Mouse (Mus musculus): ENCODE data around the gene Pabpn1l. TPM values are rescaled to one million over a fixed set of nuclear protein-coding genes. Genes with fewer than 3 reads are reported as not detected.

Gene Pabpn1l
- not detected in 2 replicates for polyA plus RNA-seq (2012; ENCODE audit: insufficient read depth, insufficient read length, missing spikeins)

DNA sequence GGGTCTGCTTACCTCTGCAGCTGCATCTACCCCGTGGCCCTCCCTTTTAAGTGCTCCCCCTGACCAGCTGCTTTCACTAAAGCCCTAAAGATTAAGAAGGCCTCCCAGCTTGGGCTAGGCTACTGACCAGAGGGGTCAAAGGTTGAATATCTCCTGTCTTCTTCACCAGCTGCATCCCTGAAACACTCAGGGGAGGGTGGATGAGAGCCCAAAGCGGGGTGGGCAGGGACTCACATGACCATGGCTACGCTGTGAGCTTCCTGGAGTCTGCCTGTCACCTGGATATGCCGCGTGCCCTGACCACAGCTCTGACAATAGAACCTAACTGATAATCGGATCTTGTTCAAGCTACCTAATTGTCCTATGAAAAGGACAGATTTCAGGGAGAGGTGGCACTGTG lies at the start of gene Pabpn1l:
Pabpn1l (minus strand) TSS at position 13 of the 400 bp plus-strand sequence.
- Histone ChIP-seq H3K27ac (ENCODE audit: insufficient read depth, low read depth, low read length) (no peak within 1 kb of the TSS), H3K4me1 (ENCODE audit: control insufficient read depth, insufficient read depth, low read length) (no peaks in the 10 kb centered on the region), H3K4me3 (ENCODE audit: insufficient read depth, low read length) (no peak within 1 kb of the TSS)
- TF ChIP-seq CTCF (IDR thresholded peaks at IDR 0.05; ENCODE audit: low read depth, low read length) (no peak), POLR2A (IDR thresholded peaks at IDR 0.05; ENCODE audit: borderline replicate concordance, low read depth, low read length) (no peak)

DNA sequence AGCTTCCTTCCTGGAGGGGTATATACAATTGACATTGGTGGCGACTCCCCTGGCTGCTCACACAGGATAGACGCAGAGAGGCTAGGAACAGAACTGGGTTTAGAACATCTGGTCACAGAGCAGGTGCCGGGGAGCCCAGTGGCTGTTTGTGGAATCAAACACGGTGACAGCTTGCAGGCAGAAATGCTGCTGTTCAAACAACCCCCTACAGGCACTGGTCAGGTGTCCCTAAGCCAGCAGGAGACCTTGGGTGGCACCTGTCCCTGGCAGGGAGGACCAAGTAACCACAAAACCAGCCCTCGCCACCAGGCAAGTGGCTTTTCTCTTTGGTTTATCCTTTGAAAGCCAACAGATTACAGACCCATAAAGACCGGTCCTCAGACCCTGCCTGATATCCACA lies 49.4 kb upstream of the Pabpn1l start:
- TF ChIP-seq POLR2A (IDR thresholded peaks at IDR 0.05; ENCODE audit: borderline replicate concordance, low read depth, low read length) (no peak), CTCF (IDR thresholded peaks at IDR 0.05; ENCODE audit: low read depth, low read length) (no peak)
- H3K4me1 ChIP-seq (ENCODE audit: control insufficient read depth, insufficient read depth, low read length) = peaks cover 3% of the 10 kb centered on the region
- no peak overlapping the region for H3K4me3 ChIP-seq (ENCODE audit: insufficient read depth, low read length)
- H3K27ac ChIP-seq (ENCODE audit: insufficient read depth, low read depth, low read length) = no peak overlapping the region

DNA sequence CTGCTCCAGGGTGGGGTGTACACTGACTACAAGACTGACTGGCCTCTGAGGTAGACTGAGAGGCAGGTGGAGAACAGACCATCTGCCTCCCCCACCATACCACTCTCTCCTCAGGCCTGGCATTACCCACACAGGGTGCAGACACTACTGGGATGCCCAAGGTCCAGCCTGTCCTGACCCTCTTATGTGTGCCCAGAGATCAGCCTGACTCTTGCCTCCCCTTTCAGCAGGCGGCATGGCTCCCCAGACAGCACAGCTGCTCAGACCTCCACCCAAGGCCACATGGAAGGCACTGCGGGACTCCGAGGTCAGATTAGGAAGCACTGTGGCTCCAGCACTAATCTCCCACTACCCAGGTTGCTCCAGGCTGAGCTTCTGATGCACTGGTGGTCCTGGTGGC lies 48.2 kb upstream of the Pabpn1l start:
- H3K4me1 ChIP-seq (ENCODE audit: control insufficient read depth, insufficient read depth, low read length) = peaks cover 13% of the 10 kb centered on the region

DNA sequence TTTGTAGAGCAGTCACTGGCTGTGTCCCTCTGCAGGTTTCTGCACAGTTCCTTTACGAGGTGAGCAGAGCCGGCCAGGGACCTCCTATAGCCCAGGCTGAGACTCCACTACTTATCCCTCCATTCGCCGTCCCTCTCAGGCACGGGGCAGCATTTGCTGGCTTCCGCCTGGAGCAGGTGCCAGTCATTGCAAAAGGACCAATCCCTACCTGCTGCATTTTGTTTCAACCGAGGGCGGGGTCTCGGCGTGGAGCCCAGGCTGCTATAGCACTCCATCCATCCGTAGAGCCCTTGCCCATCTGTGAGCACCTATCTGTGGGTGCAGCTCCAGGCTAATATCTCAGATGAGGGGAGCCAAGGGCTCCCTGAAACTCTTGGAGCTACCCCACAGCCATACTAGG lies 47.5 kb upstream of the Pabpn1l start:
- Histone ChIP-seq H3K4me1 (ENCODE audit: control insufficient read depth, insufficient read depth, low read length) (peaks cover 15% of the 10 kb centered on the region), H3K27ac (ENCODE audit: insufficient read depth, low read depth, low read length) (no peak overlapping the region), H3K4me3 (ENCODE audit: insufficient read depth, low read length) (no peak overlapping the region)
- TF ChIP-seq POLR2A (IDR thresholded peaks at IDR 0.05; ENCODE audit: borderline replicate concordance, low read depth, low read length) = no peak
- TF ChIP-seq CTCF (IDR thresholded peaks at IDR 0.05; ENCODE audit: low read depth, low read length) = no peak

More for the DNA sequence above, 48.2 kb upstream of the Pabpn1l start:
- TF ChIP-seq POLR2A (IDR thresholded peaks at IDR 0.05; ENCODE audit: borderline replicate concordance, low read depth, low read length) (no peak), CTCF (IDR thresholded peaks at IDR 0.05; ENCODE audit: low read depth, low read length) (no peak)
- Histone ChIP-seq H3K27ac (ENCODE audit: insufficient read depth, low read depth, low read length) (no peak overlapping the region), H3K4me3 (ENCODE audit: insufficient read depth, low read length) (no peak overlapping the region)

DNA sequence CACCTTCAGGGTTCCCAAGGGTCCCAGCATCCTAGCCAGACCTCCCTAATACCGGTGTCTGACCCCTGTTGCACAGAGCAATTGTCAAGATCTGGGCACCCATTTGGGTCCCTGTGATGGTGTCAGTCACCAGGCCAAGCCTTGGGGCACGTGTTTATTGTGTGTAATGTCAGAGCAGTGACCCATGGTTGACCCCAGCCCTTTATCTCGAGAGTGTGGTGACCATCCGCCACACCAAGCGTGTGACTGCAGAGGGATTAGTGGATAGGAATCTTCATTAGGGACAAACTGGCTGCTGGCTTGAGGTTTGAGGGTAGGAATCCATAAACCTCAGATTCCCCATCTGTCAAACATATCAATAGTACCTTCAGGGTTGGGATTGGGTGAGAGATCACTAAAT lies 46.8 kb upstream of the Pabpn1l start:
- no peak overlapping the region for H3K27ac ChIP-seq (ENCODE audit: insufficient read depth, low read depth, low read length)
- no peak for TF ChIP-seq CTCF (IDR thresholded peaks at IDR 0.05; ENCODE audit: low read depth, low read length)
- no peak for TF ChIP-seq POLR2A (IDR thresholded peaks at IDR 0.05; ENCODE audit: borderline replicate concordance, low read depth, low read length)
- peaks cover 19% of the 10 kb centered on the region for H3K4me1 ChIP-seq (ENCODE audit: control insufficient read depth, insufficient read depth, low read length)
- H3K4me3 ChIP-seq (ENCODE audit: insufficient read depth, low read length) = no peak overlapping the region

DNA sequence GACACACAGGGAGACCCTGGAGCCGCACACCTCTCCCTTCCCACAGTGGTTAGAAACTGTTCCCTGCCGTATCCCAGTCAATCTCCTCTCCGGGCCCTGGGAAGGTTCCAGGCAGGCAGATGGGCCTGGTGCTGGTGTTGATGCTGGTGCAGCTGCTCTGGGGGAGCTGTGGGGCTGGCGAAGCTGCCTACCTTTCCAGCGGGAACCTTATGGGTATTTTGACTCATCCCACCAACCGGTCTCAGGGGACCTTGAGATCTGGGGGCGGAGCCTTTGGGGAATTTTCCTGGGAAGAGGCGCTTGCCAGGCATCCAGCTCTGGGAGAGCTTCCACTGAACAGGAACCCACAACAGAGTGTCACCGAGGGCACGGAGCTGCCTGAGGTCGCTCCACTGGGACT lies 45.3 kb upstream of the Pabpn1l start:
- TF ChIP-seq CTCF (IDR thresholded peaks at IDR 0.05; ENCODE audit: low read depth, low read length) (no peak), POLR2A (IDR thresholded peaks at IDR 0.05; ENCODE audit: borderline replicate concordance, low read depth, low read length) (no peak)
- no peak overlapping the region for H3K27ac ChIP-seq (ENCODE audit: insufficient read depth, low read depth, low read length)
- H3K4me1 ChIP-seq (ENCODE audit: control insufficient read depth, insufficient read depth, low read length) = peaks cover 19% of the 10 kb centered on the region
- H3K4me3 ChIP-seq (ENCODE audit: insufficient read depth, low read length) = no peak overlapping the region

DNA sequence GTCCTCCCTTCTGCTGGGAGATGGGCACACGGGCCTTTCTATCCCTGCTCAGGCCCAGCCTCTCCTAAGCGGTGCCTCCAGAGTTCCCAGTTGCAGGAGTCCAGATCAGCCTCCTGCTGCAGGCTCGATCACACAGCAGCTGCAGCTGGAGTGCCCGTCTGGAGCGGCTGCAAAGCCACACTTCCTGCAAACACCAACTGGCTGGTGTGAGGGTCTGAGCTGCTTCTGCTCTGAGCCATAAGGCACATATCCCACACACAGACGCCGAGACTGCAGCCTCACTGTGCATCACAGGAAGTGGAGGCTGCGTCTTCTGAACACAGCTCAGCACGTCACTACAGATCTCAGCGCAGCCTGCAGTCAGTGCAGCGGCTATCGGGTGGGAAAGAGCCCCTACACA lies 44.3 kb upstream of the Pabpn1l start:
- H3K4me3 ChIP-seq (ENCODE audit: insufficient read depth, low read length) = peak overlapping the region; percentile 8
- no peak for TF ChIP-seq CTCF (IDR thresholded peaks at IDR 0.05; ENCODE audit: low read depth, low read length)
- H3K4me1 ChIP-seq (ENCODE audit: control insufficient read depth, insufficient read depth, low read length) = peaks cover 19% of the 10 kb centered on the region
- H3K27ac ChIP-seq (ENCODE audit: insufficient read depth, low read depth, low read length) = peak overlapping the region; percentile 33

DNA sequence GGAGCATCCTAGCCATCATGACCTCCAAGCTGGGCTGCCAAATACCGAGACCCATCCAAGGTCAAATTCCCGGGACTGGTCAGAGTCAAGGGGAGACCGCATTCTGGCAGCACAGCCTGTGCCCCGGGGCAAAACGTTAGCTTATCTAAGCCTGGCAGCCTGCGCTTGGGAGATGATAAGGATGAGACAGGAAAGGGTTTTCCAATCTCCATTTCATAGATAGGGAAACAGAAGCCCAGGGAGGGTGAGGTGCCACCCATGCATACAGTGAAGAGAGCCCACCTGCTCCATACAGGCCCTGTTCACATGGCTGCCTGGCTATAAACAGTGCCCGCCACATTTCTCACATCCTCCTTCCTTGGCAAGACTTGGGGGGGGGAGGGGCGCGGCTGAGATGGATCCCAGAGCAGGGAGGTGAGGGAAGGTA lies 43.8 kb upstream of the Pabpn1l start:
- Histone ChIP-seq H3K4me1 (ENCODE audit: control insufficient read depth, insufficient read depth, low read length) (peaks cover 19% of the 10 kb centered on the region), H3K27ac (ENCODE audit: insufficient read depth, low read depth, low read length) (peak overlapping the region; percentile 33), H3K4me3 (ENCODE audit: insufficient read depth, low read length) (peak overlapping the region; percentile 8)
- TF ChIP-seq POLR2A (IDR thresholded peaks at IDR 0.05; ENCODE audit: borderline replicate concordance, low read depth, low read length) (no peak), CTCF (IDR thresholded peaks at IDR 0.05; ENCODE audit: low read depth, low read length) (no peak)

DNA sequence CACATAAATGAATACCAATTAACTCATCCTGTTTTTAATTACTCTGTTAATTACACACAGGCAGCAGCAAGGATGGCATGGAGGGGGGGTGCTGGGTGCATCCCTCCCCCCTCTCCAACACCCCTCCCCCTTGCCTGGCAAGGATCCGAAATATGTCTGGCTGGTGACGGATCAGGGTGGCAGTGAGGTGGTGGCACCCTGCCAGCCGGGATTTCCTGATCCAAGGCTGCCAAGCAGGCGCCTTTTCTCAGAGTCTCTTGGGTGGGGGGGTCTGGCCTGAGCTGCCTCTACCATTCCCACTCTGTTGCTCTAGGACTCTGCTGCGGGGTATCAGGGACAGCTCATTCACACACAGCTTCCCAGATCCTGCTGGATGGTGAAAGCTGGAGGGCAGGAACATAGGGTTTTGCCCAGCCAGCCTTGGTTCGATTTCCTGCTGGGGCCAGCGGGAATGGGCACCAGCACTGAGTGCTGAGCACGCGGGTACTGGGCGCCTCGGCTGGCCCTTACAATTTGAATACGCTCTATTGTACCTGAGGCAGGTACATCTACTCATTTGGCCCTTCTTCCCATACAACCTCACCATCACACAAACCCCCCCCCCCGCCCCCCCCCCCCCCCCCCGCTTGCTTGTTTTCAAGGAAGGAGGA lies 43.3 kb upstream of the Pabpn1l start:
- H3K4me3 ChIP-seq (ENCODE audit: insufficient read depth, low read length) = peak overlapping the region; percentile 15
- TF ChIP-seq CTCF (IDR thresholded peaks at IDR 0.05; ENCODE audit: low read depth, low read length) (no peak), POLR2A (IDR thresholded peaks at IDR 0.05; ENCODE audit: borderline replicate concordance, low read depth, low read length) (no peak)
- H3K27ac ChIP-seq (ENCODE audit: insufficient read depth, low read depth, low read length) = peak overlapping the region; percentile 65
- peaks cover 19% of the 10 kb centered on the region for H3K4me1 ChIP-seq (ENCODE audit: control insufficient read depth, insufficient read depth, low read length)

DNA sequence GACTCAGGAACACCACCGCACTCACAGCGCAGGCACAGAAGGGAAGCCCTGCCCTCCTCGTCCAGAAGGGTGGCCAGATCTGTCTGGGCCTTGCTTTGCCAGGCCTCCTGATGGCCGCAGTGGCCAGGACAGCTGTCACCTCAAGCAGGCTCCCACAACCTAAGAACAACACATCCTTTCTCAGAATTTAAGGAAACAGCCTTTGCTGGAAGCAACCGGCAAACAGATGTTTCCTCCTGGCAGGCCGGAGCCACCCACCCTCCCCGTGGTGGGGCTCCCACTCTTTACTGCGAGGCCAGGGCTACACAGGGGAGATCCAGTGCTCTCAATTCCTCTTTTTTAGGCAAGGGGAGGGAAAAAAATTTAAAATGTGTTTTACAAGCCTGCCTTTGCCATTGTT lies 42.7 kb upstream of the Pabpn1l start:
- peaks cover 19% of the 10 kb centered on the region for H3K4me1 ChIP-seq (ENCODE audit: control insufficient read depth, insufficient read depth, low read length)
- H3K27ac ChIP-seq (ENCODE audit: insufficient read depth, low read depth, low read length) = peak overlapping the region; percentile 65
- H3K4me3 ChIP-seq (ENCODE audit: insufficient read depth, low read length) = no peak overlapping the region
- no peak for TF ChIP-seq POLR2A (IDR thresholded peaks at IDR 0.05; ENCODE audit: borderline replicate concordance, low read depth, low read length)
- TF ChIP-seq CTCF (IDR thresholded peaks at IDR 0.05; ENCODE audit: low read depth, low read length) = no peak
